Mouse (Mus musculus): ENCODE measurements around the gene Il11ra1. TPM values are rescaled to one million over a fixed set of nuclear protein-coding genes. Genes with fewer than 3 reads are reported as not detected.

Il11ra1 gene
- total RNA-seq, 2 experiments from 2014 or later, result 39.1 to 43.3 TPM

DNA sequence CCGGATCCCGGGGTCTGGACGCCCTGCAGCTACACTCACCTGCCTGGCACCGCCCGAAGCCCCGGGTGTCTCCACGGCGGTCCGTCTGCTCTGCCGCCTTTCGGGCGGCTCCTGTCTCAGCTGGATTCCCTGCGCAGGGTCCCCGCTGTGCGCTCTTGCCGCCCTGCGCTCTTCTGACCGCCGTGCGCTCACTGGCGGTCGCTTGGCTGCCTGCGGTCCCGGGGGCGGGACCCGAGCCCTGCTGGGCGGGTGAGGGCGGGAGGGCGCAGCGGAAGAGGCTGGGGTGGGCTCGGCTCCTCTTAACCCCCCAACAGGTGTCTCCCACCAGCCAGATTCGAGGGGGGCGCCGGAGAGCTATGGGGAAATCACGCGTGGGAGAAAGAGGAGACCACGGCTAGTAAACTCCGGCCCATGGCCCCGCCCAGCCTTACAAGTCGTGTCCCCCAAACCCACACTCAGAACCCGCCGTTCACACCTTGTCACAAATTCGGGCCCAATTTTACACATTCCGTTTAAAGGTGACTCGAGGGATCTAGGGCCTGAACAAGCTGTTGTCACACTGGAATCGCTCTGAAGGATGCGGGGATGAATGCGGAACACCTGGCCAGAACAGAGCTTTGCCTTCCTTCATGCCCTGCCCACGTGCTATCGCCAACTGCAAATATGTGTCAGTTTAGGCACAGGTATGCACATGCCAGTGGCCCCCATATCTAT lies 31.4 kb downstream of the Il11ra1 start, which contains the start of gene Arid3c:
Gene Arid3c (minus strand): TSS at position 91 of the 714 bp plus-strand sequence.
- no peak for TF ChIP-seq CTCF (conservative IDR thresholded peaks at IDR 0.05)
- no peak for DNase-seq (ENCODE audit: low spot score in 2 of 2)
- Histone ChIP-seq H3K4me3 (peak within 1 kb of the TSS; percentile 41), H3K27ac (no peak within 1 kb of the TSS)

DNA sequence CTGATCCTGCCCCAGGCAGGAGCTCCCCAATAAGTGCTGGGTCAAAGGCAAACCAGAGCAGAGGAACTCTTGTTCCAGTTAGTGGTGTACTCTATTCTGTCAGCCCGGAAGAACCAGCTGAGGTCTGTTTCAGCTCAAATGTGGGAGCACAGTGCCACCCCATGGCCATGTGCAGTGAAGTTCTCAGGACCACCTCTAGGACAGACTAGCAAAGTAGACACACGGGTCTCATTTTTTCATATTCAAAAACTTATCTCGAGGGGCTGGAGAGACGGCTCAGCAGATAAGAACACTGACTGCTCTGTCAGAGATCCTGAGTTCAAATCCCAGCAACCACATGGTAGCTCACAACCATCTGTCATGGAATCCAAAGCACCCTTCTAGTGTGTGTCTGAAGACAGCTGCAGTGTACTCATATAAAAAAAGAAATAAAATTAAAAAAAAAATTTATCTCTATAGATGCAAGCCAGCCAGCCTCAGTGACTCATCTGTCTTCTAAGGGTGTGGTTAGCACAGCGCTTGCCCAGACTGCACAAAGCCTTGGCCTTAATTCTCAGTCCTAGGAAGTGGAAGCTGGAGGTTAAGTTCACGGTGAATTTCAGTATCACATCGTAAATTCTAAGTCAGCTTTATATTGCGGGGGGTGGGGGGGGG lies 37.9 kb downstream of the Il11ra1 start:
- peak; percentile 98 for TF ChIP-seq CTCF (conservative IDR thresholded peaks at IDR 0.05)
- no peak overlapping the region for H3K4me3 ChIP-seq
- H3K27ac ChIP-seq, result no peak overlapping the region; the same call in 1 of the 2 replicates

DNA sequence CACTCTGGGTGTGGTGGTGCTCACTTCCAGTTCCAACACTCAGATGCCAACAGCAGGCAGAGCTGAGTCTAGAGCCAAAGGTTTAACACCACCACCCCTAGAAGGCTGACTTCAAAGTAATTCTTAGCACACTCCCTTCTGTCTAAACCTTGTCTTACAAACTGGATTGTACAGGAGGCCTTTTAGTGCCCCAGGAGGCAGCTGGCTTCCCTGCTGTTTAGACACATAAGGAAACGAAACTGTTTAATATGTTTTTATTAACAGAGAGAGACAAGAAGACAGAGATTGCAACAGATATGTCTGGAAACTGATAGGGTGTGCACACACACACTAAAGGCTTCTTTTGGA lies 38.4 kb downstream of the Il11ra1 start:
- H3K27ac ChIP-seq, result no peak overlapping the region; the same call in 1 of the 2 replicates
- TF ChIP-seq CTCF (conservative IDR thresholded peaks at IDR 0.05), result no peak

More for the DNA sequence above, 37.9 kb downstream of the Il11ra1 start:
- DNase-seq (ENCODE audit: low spot score in 2 of 2), result peak; percentile 78 to 80

GRCm38 (mm10) chr4:41739260-41739659 lies 39.5 kb downstream of the Il11ra1 start:
- no peak for TF ChIP-seq CTCF (conservative IDR thresholded peaks at IDR 0.05)
- no peak for DNase-seq (ENCODE audit: low spot score in 2 of 2)
- Histone ChIP-seq H3K27ac (no peak overlapping the region), H3K4me3 (no peak overlapping the region; the same call in 1 of the 2 replicates)

More for the DNA sequence above, 38.4 kb downstream of the Il11ra1 start:
- H3K4me3 ChIP-seq, result no peak overlapping the region
- no peak for DNase-seq (ENCODE audit: low spot score in 2 of 2)

DNA sequence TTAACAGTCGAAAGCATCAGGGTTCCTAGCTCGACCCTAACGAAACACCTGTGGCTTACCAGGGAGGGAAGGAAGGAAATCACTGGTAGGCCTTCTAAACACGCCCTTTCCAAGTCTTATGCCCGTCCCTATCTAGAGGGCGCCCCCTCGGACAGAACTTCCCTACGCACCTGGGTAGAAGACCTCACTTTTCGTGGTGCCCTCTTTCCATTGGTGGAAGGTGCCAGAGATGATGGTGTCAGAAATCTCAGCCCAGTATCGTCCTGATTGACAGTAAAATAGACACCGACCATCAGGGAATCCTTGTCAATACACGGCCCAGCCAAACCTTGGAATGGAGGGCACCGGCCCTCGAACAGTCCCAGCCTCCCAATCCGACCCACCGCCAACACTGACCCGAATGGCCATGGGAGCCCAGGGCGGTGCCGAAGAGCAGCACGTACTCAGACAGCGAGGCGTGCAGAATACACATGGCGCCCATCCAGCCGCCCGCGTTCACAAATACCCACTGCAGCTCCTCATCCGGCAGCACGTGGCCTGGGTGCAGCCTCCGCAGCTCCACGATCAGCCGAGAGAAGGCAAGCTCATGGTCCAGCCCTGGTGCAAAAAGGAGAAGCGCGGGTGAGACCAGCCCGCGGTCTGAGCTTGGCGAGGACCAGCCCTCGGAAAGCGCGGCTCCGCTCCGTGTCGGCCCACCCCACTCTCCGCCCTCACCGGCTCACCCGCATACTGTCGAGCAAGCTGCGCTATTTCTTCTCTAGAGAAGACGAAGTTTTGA lies 40.8 kb downstream of the Il11ra1 start:
- Histone ChIP-seq H3K4me3 (peak overlapping the region; percentile 75), H3K27ac (peak overlapping the region; percentile 94)
- TF ChIP-seq CTCF (conservative IDR thresholded peaks at IDR 0.05), result peak; percentile 1; the same call in 1 of the 2 replicates
- DNase-seq (ENCODE audit: low spot score in 2 of 2), result peak in 1 of 2 experiments; percentile 59

GRCm38 (mm10) chr4:41741158-41741560 lies 41.4 kb downstream of the Il11ra1 start:
- Histone ChIP-seq H3K27ac (peak overlapping the region; percentile 94), H3K4me3 (peak overlapping the region; percentile 75)
- TF ChIP-seq CTCF (conservative IDR thresholded peaks at IDR 0.05), result peak; percentile 42
- DNase-seq (ENCODE audit: low spot score in 2 of 2), result peak; percentile 88 to 95

DNA sequence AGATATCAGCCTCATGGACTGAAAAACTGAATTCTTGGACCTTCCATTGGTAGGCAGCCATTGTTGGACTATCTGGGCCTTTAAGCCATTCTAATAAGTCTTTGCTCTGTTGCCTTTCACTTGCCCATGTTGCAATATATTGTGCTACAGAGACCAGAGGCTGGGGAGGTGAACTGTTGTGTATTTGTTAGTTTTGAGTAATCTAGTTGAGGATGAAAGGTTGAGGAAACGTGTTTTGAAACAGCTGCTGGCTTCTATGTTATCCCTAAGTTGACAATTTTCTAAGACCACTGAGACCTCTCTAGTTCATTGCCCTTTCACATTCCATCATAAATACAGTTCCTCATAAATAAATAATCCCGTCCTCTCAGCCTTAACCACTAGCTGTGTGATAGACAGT lies 44.3 kb downstream of the Il11ra1 start:
- TF ChIP-seq CTCF (conservative IDR thresholded peaks at IDR 0.05), result no peak
- H3K27ac ChIP-seq, result no peak overlapping the region

GRCm38 (mm10) chr4:41745021-41745420 lies 45.2 kb downstream of the Il11ra1 start:
- DNase-seq (ENCODE audit: low spot score in 2 of 2), result no peak
- Histone ChIP-seq H3K4me3 (no peak overlapping the region), H3K27ac (no peak overlapping the region)
- TF ChIP-seq CTCF (conservative IDR thresholded peaks at IDR 0.05), result no peak

More for the DNA sequence above, 44.3 kb downstream of the Il11ra1 start:
- no peak for DNase-seq (ENCODE audit: low spot score in 2 of 2)
- no peak overlapping the region for H3K4me3 ChIP-seq

DNA sequence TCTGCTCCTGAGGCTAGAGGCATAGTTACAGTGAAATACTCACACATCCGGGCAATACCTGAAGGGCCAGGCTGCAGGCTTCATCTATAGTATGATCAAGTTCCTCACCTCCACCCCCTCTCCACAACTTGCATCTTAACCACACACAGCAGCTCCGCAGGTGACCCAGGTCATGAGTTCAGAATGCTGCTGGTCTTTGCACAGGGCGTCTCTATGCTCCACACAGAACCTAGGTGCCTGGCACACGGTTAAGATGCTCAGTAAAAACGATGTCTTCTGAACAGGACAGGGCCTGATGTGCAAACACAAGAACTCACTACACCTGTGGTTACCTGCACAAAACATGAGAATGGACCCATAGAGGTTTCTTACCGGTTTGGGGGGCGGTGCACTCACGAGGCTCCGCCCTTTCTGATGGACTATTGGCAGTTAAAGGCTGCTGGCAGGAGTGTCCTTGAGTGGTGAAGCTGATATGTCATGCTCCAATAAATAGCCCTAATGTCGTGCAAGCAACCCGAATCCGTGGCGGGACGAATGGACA lies 55.1 kb downstream of the Il11ra1 start, which contains the start of gene Galt:
Gene Galt (plus strand): TSS at position 432 of the 541 bp plus-strand sequence.
- peak within 1 kb of the TSS; percentile 95 for H3K27ac ChIP-seq
- DNase-seq (ENCODE audit: low spot score in 2 of 2), result peak in 1 of 2 experiments; percentile 42
- TF ChIP-seq CTCF (conservative IDR thresholded peaks at IDR 0.05), result no peak
- peak within 1 kb of the TSS; percentile 88 for H3K4me3 ChIP-seq

GRCm38 (mm10) chr4:41755338-41756305 lies 55.8 kb downstream of the Il11ra1 start, which contains the start of gene Sigmar1:
TSS of gene Sigmar1 (minus strand) at chr4:41756157.
- peak; percentile 76 to 77 for DNase-seq (ENCODE audit: low spot score in 2 of 2)
- Histone ChIP-seq H3K4me3 (peak within 1 kb of the TSS; percentile 88), H3K27ac (peak within 1 kb of the TSS; percentile 95)
- peak; percentile 92 for TF ChIP-seq CTCF (conservative IDR thresholded peaks at IDR 0.05)

GRCm38 (mm10) chr4:41756440-41756839 lies 56.7 kb downstream of the Il11ra1 start:
- H3K27ac ChIP-seq, result peak overlapping the region; percentile 95
- H3K4me3 ChIP-seq, result peak overlapping the region; percentile 88
- TF ChIP-seq CTCF (conservative IDR thresholded peaks at IDR 0.05), result no peak
- DNase-seq (ENCODE audit: low spot score in 2 of 2), result no peak

All from layer of hippocampus, adult 2 months (tissue).